Mouse (Mus musculus) 3134 (cell line): ENCODE data around the gene Fam69a.

Experiments used
- DNase-seq: peaks from one replicate; pipeline ENCODE4 v3.0.0-alpha.2; 2011; ENCODE audit warnings: low spot score; ENCODE audit not compliant: insufficient read length; ENCODE audit errors: extremely low read depth

The Fam69a gene

DNA sequence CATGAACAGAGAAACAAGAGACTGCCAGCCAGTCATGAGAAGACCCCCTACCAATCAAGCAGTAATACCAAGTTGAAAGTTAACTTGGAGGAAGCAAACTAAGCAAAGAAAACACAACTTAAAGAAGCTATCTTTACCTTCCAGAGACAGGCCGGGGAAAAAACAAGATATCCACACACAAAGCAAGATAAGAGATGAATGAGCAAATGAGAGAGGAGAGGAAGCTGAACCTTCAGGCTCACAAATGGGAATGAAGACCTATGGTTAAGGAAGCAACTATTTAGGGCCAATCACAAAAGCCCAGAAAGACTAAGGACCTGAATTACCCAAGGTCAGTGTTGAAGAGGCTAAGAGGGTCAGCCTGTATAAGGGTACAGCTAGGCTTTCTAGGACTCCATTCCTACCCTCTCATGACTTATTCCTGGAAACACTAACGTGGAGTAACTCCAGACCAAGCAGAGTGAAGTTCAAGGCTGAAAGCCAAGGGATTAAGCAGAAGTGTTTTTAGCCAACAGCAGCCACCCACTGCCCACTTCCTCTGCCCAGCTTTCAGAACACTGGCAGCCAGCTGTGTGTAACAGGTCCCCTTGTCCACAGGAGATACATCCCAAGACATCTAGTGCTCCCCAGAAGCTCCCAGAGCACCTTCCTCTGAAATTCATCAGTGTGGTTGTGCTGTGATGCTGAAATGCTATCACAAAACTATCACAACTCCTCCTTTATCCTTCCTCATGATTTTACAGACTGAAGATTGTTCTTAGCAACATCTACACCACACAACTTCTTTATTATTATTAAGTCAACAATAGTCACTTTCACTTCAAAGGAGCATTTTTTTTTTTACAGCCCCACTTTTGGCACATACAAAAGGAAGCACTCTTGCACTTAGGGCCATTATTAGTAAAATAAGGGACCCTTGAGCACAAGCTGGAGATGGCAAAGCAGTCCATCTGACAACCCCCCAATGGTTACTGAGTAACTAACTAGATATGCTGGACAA, 120.5 kb downstream of the Fam69a start:
- DNase-seq: no peak

DNA sequence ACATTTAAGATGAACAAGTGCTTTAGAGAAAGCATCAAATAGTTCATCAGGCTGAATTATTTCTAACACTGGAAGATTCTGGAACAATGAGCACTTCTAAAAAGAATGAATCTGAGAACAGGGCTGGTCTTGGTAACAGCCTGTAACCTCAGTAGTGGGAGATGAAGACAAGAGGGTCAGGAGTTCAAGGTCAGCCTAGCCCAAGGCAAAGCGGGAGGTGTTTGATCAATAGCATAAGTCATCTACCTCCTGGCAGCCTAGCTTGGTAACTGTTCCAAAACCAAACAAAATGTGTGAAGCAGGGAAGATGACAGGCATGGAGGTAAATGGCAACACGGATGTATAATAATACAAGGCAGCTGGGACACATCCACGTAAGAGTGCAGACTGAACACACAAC, 122.9 kb downstream of the Fam69a start:
- no peak for DNase-seq

DNA sequence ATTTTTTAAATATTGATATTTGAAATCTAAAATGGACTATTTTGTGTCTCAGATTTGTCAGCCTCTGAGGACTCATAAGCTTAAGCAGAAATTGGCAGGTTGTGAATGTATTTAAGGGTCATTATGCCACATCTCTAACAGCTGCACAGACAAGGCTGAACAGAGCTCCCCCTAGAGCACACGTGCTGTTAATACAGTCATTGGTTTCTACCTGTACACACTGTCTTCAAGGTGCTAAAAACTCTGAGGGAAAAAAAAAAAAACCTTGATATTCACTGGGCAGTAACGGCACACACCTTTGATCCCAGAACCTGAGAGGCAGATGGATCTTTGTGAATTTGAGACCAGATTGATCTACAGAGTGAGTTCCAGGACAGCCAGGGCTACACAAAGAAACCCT, 127.9 kb downstream of the Fam69a start:
- DNase-seq: no peak
